Mouse (Mus musculus) embryonic facial prominence, embryonic 15.5 days (tissue): ENCODE measurements around the gene Ddit4l. TPM values are rescaled to one million over a fixed set of nuclear protein-coding genes. Genes with fewer than 3 reads are reported as not detected.
"Not testable (repeated sequence)": the region's sequence is repeated elsewhere in the genome, so short reads cannot be mapped to it uniquely, and the experiment has no call there.

ENCODE experiments used
- ATAC-seq: fragments of 200-750 bp; cut with Nextera tagmentation; 2 replicates; pipeline ENCODE4 v1.8.0; 2017; ENCODE audit warnings: low read depth, moderate TSS enrichment; ENCODE audit not compliant: insufficient number of reproducible peaks, low FRiP score, low TSS enrichment
- H3K27ac ChIP-seq: fragments of 300-500 bp; sonication (generic); replicated peaks from 2 replicates; pipeline ENCODE4 v1.5.1; 2015; ENCODE audit warnings: mild to moderate bottlenecking, inconsistent platforms
- H3K27me3 ChIP-seq: fragments of 300-500 bp; sonication (generic); 2 replicates; pipeline ENCODE4 v1.6.1; 2015; ENCODE audit warnings: inconsistent platforms
- H3K36me3 ChIP-seq: fragments of 300-500 bp; sonication (generic); 2 replicates; pipeline ENCODE4 v1.6.1; 2015; ENCODE audit warnings: mild to moderate bottlenecking, inconsistent platforms
- H3K4me1 ChIP-seq: fragments of 300-500 bp; sonication (generic); 2 replicates; pipeline ENCODE4 v1.6.1; 2015; ENCODE audit warnings: inconsistent platforms
- H3K4me2 ChIP-seq: fragments of 300-500 bp; sonication (generic); replicated peaks from 2 replicates; pipeline ENCODE4 v1.6.1; 2015; ENCODE audit warnings: mild to moderate bottlenecking, inconsistent platforms
- H3K4me3 ChIP-seq: fragments of 300-500 bp; sonication (generic); replicated peaks from 2 replicates; pipeline ENCODE4 v1.5.1; 2015; ENCODE audit warnings: mild to moderate bottlenecking, inconsistent platforms
- H3K9ac ChIP-seq: fragments of 300-500 bp; sonication (generic); 2 replicates; pipeline ENCODE4 v1.6.1; 2015; ENCODE audit warnings: inconsistent platforms
- H3K9me3 ChIP-seq: fragments of 300-500 bp; sonication (generic); replicated peaks from 2 replicates; pipeline ENCODE4 v1.6.1; 2016; ENCODE audit warnings: inconsistent platforms
- WGBS: fragments of 180-500 bp; shearing (Covaris S2); methylation state at CpG from one replicate; pipeline ENCODE4 v1.1.7; 2015; 5-methylcytosine and 5-hydroxymethylcytosine counted together
- microRNA-seq: library from miRNA; unstranded; fragments of <30 nt; microRNA quantifications from one replicate; pipeline ENCODE4, GENCODE M21; 2016; ENCODE audit warnings: borderline number of aligned reads
- polyA plus RNA-seq: library from polyadenylated mRNA; unstranded; fragments of >200 nt; fragmentation: Nextera tagmentation; extraction: Ambion mirVana; gene quantifications from 2 replicates; pipeline ENCODE4 v1.2.1, GENCODE M21; 2015

The Ddit4l gene
- polyA plus RNA-seq, 1 experiment from 2014 or later: 46.5 TPM

GRCm38 (mm10) chr3:137649112-137649511 is 27.7 kb downstream of the Ddit4l start:
- H3K4me2 ChIP-seq: no peak overlapping the region
- H3K27ac ChIP-seq: no peak overlapping the region
- H3K4me1 ChIP-seq: peaks cover 9% of the 10 kb centered on the region; the same call in 1 of the 2 replicates
- no peak overlapping the region for H3K4me3 ChIP-seq
- no peaks in the 10 kb centered on the region for H3K27me3 ChIP-seq
- 67% methylated on average over 5 of the region's 5 CpGs for WGBS
- no peaks in the 10 kb centered on the region for H3K36me3 ChIP-seq
- no peaks in the 10 kb centered on the region for H3K9me3 ChIP-seq
- H3K9ac ChIP-seq: no peak overlapping the region
- ATAC-seq: no peak

- no peak overlapping the region for H3K4me2 ChIP-seq
- no peak overlapping the region for H3K4me3 ChIP-seq
- H3K36me3 ChIP-seq: no peaks in the 10 kb centered on the region
- no peaks in the 10 kb centered on the region for H3K27me3 ChIP-seq
- 93% methylated on average over 2 of the region's 2 CpGs for WGBS
- no peak overlapping the region for H3K9ac ChIP-seq
- ATAC-seq: no peak
- no peak overlapping the region for H3K27ac ChIP-seq
- H3K9me3 ChIP-seq: no peaks in the 10 kb centered on the region
- peaks cover 4% of the 10 kb centered on the region; the same call in 1 of the 2 replicates for H3K4me1 ChIP-seq
Observed at GRCm38 (mm10) chr3:137652853-137653252, 31.4 kb downstream of the Ddit4l start.

GRCm38 (mm10) chr3:137671224-137671623 is 49.8 kb downstream of the Ddit4l start, which contains the start of gene Gm21962:
TSS of gene Gm21962 (plus strand) at chr3:137671524.
- H3K9ac ChIP-seq, H3K27me3 ChIP-seq, H3K4me1 ChIP-seq, H3K9me3 ChIP-seq, ATAC-seq, H3K4me3 ChIP-seq, H3K36me3 ChIP-seq, H3K4me2 ChIP-seq, H3K27ac ChIP-seq: not testable (repeated sequence)
- WGBS: no CpG with 5 or more reads among the region's 3 CpGs

Small RNAs within 50 kb of the gene (microRNA-seq; reads per million reads assigned to microRNA genes)
- gene Gm22468: not detected

Other genes starting within 250 kb of the Ddit4l start
- gene Gm21962, start 49.9 kb downstream of the Ddit4l start, polyA plus RNA-seq: not detected in 2 replicates
- 1,249 and 1,332 TPM in 2 replicates for gene H2afz, start 242.9 kb downstream of the Ddit4l start, polyA plus RNA-seq
- gene Dnajb14, start 246.1 kb downstream of the Ddit4l start, polyA plus RNA-seq: 13.6 and 13.9 TPM in 2 replicates